Mouse (Mus musculus): ENCODE results near the gene Nfia.

- TF ChIP-seq CTCF (IDR thresholded peaks at IDR 0.05; ENCODE audit: low read depth, low read length), result no peak
- no peak for TF ChIP-seq GATA1 (IDR thresholded peaks at IDR 0.05; ENCODE audit: borderline replicate concordance, low read length)
- no peak for TF ChIP-seq TAL1 (conservative IDR thresholded peaks at IDR 0.05; ENCODE audit: low read depth, low read length)
These were observed 332.6 kb downstream of the Nfia start for GRCm38 (mm10) chr4:98104911-98105702.

All from G1E (cell line).